Mouse (Mus musculus) lung, postnatal 0 days (tissue): Measurements from ENCODE around the gene Smim27. TPM values are rescaled to one million over a fixed set of nuclear protein-coding genes. Genes with fewer than 3 reads are reported as not detected.
A peak's percentile ranks its signal among the peaks of the same experiment; 100 is the strongest.

Experiments
- ATAC-seq: fragments of 200-750 bp; cut with Nextera tagmentation; 2 replicates; pipeline ENCODE4 v1.8.0; 2017; ENCODE audit warnings: moderate library complexity
- DNase-seq: peaks from one replicate; pipeline ENCODE4 v3.0.0-alpha.2; 2016; ENCODE audit warnings: low spot score
- H3K27ac ChIP-seq: fragments of 300-500 bp; sonication (generic); 2 replicates; pipeline ENCODE4 v1.5.1; 2014; ENCODE audit warnings: antibody characterized with exemption, mild to moderate bottlenecking, low read length, mixed read lengths
- H3K27me3 ChIP-seq: fragments of 300-500 bp; sonication (generic); replicated peaks from 2 replicates; pipeline ENCODE4 v1.6.1; 2014; ENCODE audit warnings: low read length, mixed read lengths; ENCODE audit not compliant: insufficient read depth
- H3K36me3 ChIP-seq: fragments of 300-500 bp; sonication (generic); 2 replicates; pipeline ENCODE4 v1.6.1; 2014; ENCODE audit warnings: low read length, mixed read lengths; ENCODE audit not compliant: insufficient read depth
- H3K4me1 ChIP-seq: fragments of 300-500 bp; sonication (generic); 2 replicates; pipeline ENCODE4 v1.6.1; 2014; ENCODE audit warnings: antibody characterized with exemption, low read depth, low read length, mixed read lengths; ENCODE audit not compliant: insufficient read depth
- H3K4me2 ChIP-seq: fragments of 300-500 bp; sonication (generic); replicated peaks from 2 replicates; pipeline ENCODE4 v1.6.1; 2014; ENCODE audit warnings: low read depth, mild to moderate bottlenecking, low read length, moderate library complexity, mixed read lengths
- H3K4me3 ChIP-seq: fragments of 300-500 bp; sonication (generic); 2 replicates; pipeline ENCODE4 v1.5.1; 2014; ENCODE audit warnings: low read depth, low read length
- H3K9ac ChIP-seq: fragments of 300-500 bp; sonication (generic); replicated peaks from 2 replicates; pipeline ENCODE4 v1.6.1; 2014; ENCODE audit warnings: low read depth, mild to moderate bottlenecking
- H3K9me3 ChIP-seq: fragments of 300-500 bp; sonication (generic); 2 replicates; pipeline ENCODE4 v1.6.1; 2016; ENCODE audit warnings: low read length, mixed read lengths
- CTCF ChIP-seq: IDR thresholded peaks from 2 replicates; pipeline ENCODE4 v1.5.1; 2016; ENCODE audit warnings: antibody characterized with exemption, mild to moderate bottlenecking
- EP300 ChIP-seq: IDR thresholded peaks from 2 replicates; pipeline ENCODE4 v1.6.1; 2016; ENCODE audit warnings: antibody characterized with exemption, mild to moderate bottlenecking, control low read depth
- WGBS: fragments of 180-500 bp; shearing (Covaris S2); extraction: QIAGEN DNeasy Blood & Tissue Kit; methylation state at CpG from one replicate; pipeline ENCODE4 v1.1.7; 2014; 5-methylcytosine and 5-hydroxymethylcytosine counted together
- polyA plus RNA-seq: library from polyadenylated mRNA; unstranded; fragments of >200 nt; fragmentation: Nextera tagmentation; extraction: Ambion mirVana; gene quantifications from 2 replicates; pipeline ENCODE4 v1.2.1, GENCODE M21; 2015

The Smim27 gene
- polyA plus RNA-seq, 1 experiment from 2014 or later: 45.6 TPM

DNA sequence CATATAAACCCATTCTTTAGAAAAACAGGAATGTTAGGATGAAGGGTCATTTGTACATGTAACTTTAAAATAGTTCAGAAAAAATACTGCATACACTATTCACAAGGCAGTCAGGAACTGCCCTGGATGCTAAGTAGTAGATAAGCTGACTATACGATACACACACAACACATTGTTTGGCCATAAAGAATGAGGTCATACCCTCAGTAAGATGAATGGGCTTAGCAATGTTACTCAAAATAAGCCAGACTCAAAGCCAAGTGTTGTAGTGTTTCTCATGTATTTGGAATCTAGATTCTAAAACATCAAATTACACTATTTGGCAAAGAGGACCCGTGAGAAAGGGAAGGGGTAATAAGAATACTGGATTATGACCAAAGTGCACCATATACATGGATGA lies 15.6 kb upstream of the Smim27 start:
- no peaks in the 10 kb centered on the region for H3K4me1 ChIP-seq
- no peak for DNase-seq
- WGBS: 43% methylated on average over 2 of the region's 2 CpGs
- H3K27ac ChIP-seq: no peak overlapping the region
- H3K4me3 ChIP-seq: no peak overlapping the region
- TF ChIP-seq EP300 (no peak), CTCF (no peak)
- no peaks in the 10 kb centered on the region for H3K36me3 ChIP-seq
- H3K9ac ChIP-seq: no peak overlapping the region
- no peaks in the 10 kb centered on the region for H3K27me3 ChIP-seq
- no peaks in the 10 kb centered on the region for H3K9me3 ChIP-seq
- ATAC-seq: peak; percentile 56
- H3K4me2 ChIP-seq: no peak overlapping the region

DNA sequence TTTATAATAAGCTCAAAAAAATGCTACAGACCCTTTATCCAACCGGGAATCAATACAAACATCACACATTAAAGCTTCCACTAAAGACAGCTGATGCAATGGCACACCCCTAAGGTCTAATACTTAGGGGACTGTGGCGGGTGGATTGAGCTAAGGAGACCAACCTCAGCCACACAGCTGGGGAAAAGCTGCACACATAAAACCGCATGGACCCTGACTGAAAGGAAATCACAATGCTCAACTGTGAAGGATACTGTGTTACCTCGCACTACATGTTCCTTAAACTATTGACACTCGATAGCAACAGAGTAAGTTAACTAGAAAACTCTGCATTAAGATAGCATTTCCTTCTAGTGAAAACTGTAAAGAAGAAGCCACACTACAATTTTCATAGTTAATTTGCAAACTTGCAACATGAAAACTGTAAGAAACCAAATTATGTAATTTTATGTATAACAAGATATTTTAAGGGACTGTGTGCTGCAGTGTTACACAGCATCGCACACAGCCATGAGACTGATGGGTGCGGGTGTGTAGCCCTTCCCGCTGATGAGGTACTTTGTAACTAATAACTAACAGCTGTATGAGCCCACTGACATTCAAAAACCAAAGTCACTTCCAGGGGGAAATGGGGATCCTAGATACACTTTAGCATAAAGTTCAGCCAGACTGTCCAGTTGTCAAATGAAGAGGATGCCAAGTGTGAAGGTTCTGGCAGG lies 14.8 kb upstream of the Smim27 start:
- Histone ChIP-seq H3K27me3 (no peaks in the 10 kb centered on the region), H3K36me3 (no peaks in the 10 kb centered on the region), H3K4me1 (no peaks in the 10 kb centered on the region), H3K4me2 (no peak overlapping the region), H3K4me3 (no peak overlapping the region), H3K9me3 (no peaks in the 10 kb centered on the region), H3K9ac (no peak overlapping the region), H3K27ac (no peak overlapping the region)
- no peak for TF ChIP-seq EP300
- TF ChIP-seq CTCF: no peak
- ATAC-seq (no peak), DNase-seq (no peak)
- 78% methylated on average over 8 of the region's 8 CpGs for WGBS

DNA sequence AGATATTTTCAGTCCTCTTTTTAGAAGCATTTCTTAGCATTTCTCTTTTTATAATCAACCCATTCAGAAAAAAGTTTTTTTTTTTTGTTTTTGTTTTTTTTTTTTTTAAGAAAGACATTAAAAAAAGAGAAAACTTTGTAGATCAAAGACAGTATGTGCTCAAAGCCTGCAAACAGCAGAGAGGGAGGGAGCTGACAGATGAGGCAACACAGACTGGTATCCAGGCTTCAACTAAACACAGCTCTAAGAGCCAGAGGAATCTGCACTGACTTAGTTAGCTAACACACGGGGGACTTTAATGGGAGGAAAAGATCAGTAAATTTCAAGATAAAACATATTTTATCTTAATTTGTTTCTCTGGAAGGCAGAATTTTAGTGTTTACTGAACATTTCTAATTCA lies 5.1 kb upstream of the Smim27 start:
- Histone ChIP-seq H3K27me3 (no peaks in the 10 kb centered on the region), H3K9me3 (no peaks in the 10 kb centered on the region), H3K27ac (no peak overlapping the region), H3K4me1 (peaks cover 11% of the 10 kb centered on the region; the same call in 1 of the 2 replicates), H3K4me3 (no peak overlapping the region), H3K4me2 (no peak overlapping the region), H3K36me3 (peaks cover 27% of the 10 kb centered on the region), H3K9ac (no peak overlapping the region)
- ATAC-seq (no peak), DNase-seq (peak; percentile 72)
- TF ChIP-seq CTCF (no peak), EP300 (no peak)
- WGBS: 43% methylated on average over 1 of the region's 1 CpGs

DNA sequence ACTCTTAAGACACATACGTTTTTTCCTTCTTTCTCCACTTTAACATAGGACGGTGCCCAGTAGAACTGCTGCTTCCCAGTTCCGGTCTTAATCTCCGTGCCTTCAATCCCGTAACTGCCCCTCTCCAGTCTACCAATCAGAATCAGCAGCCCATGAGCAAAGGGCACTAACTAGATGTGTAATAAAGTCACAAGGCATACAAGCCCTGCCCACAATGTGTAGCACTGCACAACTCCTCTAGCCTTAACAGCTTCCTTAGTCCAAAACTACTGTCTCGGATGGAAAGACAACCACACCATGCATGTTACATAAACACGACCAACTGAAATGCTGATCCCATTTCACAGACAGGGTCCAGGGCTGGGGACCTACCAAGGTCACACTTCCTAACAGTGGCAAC lies 1.7 kb upstream of the Smim27 start:
- DNase-seq: peak; percentile 77
- 41% methylated on average over 7 of the region's 7 CpGs for whole genome bisulfite sequencing
- TF ChIP-seq CTCF: no peak
- TF ChIP-seq EP300: no peak
- H3K36me3 ChIP-seq: peaks cover 3% of the 10 kb centered on the region; the same call in 1 of the 2 replicates
- H3K4me3 ChIP-seq: peak overlapping the region; percentile 66
- peak overlapping the region; percentile 97 for H3K27ac ChIP-seq
- peak; percentile 28 for ATAC-seq
- H3K27me3 ChIP-seq: no peaks in the 10 kb centered on the region
- no peaks in the 10 kb centered on the region for H3K9me3 ChIP-seq
- H3K9ac ChIP-seq: peak overlapping the region; percentile 61
- peak overlapping the region; percentile 88 for H3K4me2 ChIP-seq
- peaks cover 11% of the 10 kb centered on the region; the same call in 1 of the 2 replicates for H3K4me1 ChIP-seq

DNA sequence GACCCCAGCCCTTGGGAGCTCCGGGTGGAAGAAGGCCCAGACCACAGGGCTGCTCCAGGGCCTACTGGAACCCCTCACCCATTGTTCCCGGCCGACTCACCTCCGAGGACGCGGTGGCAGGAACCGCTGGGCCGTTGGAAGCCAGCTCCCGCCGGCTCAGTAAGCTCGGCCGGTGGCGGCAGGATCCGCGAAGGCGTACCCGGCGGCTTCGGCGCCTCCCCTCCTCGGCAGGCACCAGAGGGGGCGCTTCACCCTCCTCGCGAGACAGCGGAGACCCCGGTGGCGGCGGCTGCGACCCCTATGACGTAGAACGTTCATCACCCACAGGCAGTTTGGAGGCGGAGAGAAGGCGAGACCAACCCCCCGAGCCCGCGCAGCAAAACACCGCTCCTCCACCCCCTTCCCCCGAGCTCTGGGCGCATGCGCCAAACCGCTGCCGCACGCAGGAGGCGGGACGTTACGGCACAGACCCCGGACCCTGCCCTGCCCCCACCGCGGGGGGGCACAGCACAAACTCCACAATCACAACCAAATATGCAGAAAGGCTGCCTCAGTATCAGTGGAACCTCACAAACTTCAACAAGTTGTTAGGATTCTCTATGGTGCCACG lies 1.1 kb upstream of the Smim27 start:
- Histone ChIP-seq H3K36me3 (no peaks in the 10 kb centered on the region; the same call in 1 of the 2 replicates), H3K9me3 (no peaks in the 10 kb centered on the region), H3K27ac (peak overlapping the region; percentile 97), H3K4me1 (peaks cover 11% of the 10 kb centered on the region; the same call in 1 of the 2 replicates), H3K27me3 (no peaks in the 10 kb centered on the region), H3K4me3 (peak overlapping the region; percentile 66), H3K9ac (peak overlapping the region; percentile 61), H3K4me2 (peak overlapping the region; percentile 88)
- under 1% methylated on average over 38 of the region's 50 CpGs for WGBS
- ATAC-seq (peak; percentile 64), DNase-seq (peak; percentile 96)
- no peak for TF ChIP-seq EP300
- TF ChIP-seq CTCF: peak; percentile 57

DNA sequence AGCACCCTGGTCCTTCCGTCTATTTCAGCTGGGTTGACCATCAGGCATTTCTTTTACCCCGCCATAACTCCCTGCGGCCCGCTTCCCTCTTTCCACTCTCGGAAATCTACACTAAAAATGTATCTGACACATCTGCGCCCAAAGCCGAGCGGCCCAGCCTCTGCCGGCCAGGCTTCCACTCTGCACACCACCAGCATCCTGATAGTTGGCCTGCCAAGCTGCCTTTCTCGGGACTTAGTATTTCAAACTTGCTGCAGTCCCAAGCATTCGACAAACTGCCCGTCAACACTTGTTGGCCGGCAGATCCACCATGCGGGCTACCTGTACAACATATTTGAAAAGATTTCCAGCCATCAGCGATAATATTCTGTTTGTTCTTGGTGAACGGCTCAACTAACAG lies 544 bp upstream of the Smim27 start:
- peak overlapping the region; percentile 61 for H3K9ac ChIP-seq
- WGBS: 0% methylated on average over 16 of the region's 16 CpGs
- H3K4me3 ChIP-seq: peak overlapping the region; percentile 66
- no peaks in the 10 kb centered on the region for H3K9me3 ChIP-seq
- no peaks in the 10 kb centered on the region; the same call in 1 of the 2 replicates for H3K36me3 ChIP-seq
- H3K27me3 ChIP-seq: no peaks in the 10 kb centered on the region
- no peak for ATAC-seq
- peak overlapping the region; percentile 88 for H3K4me2 ChIP-seq
- peak; percentile 36 for DNase-seq
- H3K27ac ChIP-seq: peak overlapping the region; percentile 97
- TF ChIP-seq CTCF (no peak), EP300 (no peak)
- peaks cover 8% of the 10 kb centered on the region; the same call in 1 of the 2 replicates for H3K4me1 ChIP-seq
